Mouse (Mus musculus) midbrain, embryonic 12.5 days (tissue): ENCODE measurements around the gene Arhgap20. TPM values are rescaled to one million over a fixed set of nuclear protein-coding genes. Genes with fewer than 3 reads are reported as not detected.

Experiments used
- ATAC-seq: fragments of 200-750 bp; cut with Nextera tagmentation; 2 replicates; pipeline ENCODE4 v1.8.0; 2017; ENCODE audit warnings: low read depth, moderate TSS enrichment, moderate library complexity; ENCODE audit not compliant: low FRiP score
- H3K27ac ChIP-seq: fragments of 300-500 bp; sonication (generic); replicated peaks from 2 replicates; pipeline ENCODE4 v1.5.1; 2016; ENCODE audit warnings: mild to moderate bottlenecking
- H3K27me3 ChIP-seq: fragments of 300-500 bp; sonication (generic); 2 replicates; pipeline ENCODE4 v1.6.1; 2016; ENCODE audit warnings: mild to moderate bottlenecking
- H3K36me3 ChIP-seq: fragments of 300-500 bp; sonication (generic); 2 replicates; pipeline ENCODE4 v1.6.1; 2016
- H3K4me1 ChIP-seq: fragments of 300-500 bp; sonication (generic); 2 replicates; pipeline ENCODE4 v1.6.1; 2016
- H3K4me2 ChIP-seq: fragments of 300-500 bp; sonication (generic); replicated peaks from 2 replicates; pipeline ENCODE4 v1.6.1; 2016; ENCODE audit warnings: mild to moderate bottlenecking, moderate library complexity
- H3K4me3 ChIP-seq: fragments of 300-500 bp; sonication (generic); 2 replicates; pipeline ENCODE4 v1.5.1; 2016; ENCODE audit warnings: mild to moderate bottlenecking
- H3K9ac ChIP-seq: fragments of 300-500 bp; sonication (generic); replicated peaks from 2 replicates; pipeline ENCODE4 v1.6.1; 2016; ENCODE audit warnings: mild to moderate bottlenecking, moderate library complexity
- H3K9me3 ChIP-seq: fragments of 300-500 bp; sonication (generic); 2 replicates; pipeline ENCODE4 v1.6.1; 2016; ENCODE audit warnings: mild to moderate bottlenecking
- WGBS: fragments of 180-500 bp; shearing (Covaris S2); methylation state at CpG from one replicate; pipeline ENCODE4 v1.1.7; 2016; 5-methylcytosine and 5-hydroxymethylcytosine counted together
- polyA plus RNA-seq: library from polyadenylated mRNA; unstranded; fragments of >200 nt; fragmentation: Nextera tagmentation; extraction: Ambion mirVana; gene quantifications from 2 replicates; pipeline ENCODE4 v1.2.1, GENCODE M21; 2016

Arhgap20 gene
- polyA plus RNA-seq, 1 experiment from 2014 or later: 13.8 TPM

DNA sequence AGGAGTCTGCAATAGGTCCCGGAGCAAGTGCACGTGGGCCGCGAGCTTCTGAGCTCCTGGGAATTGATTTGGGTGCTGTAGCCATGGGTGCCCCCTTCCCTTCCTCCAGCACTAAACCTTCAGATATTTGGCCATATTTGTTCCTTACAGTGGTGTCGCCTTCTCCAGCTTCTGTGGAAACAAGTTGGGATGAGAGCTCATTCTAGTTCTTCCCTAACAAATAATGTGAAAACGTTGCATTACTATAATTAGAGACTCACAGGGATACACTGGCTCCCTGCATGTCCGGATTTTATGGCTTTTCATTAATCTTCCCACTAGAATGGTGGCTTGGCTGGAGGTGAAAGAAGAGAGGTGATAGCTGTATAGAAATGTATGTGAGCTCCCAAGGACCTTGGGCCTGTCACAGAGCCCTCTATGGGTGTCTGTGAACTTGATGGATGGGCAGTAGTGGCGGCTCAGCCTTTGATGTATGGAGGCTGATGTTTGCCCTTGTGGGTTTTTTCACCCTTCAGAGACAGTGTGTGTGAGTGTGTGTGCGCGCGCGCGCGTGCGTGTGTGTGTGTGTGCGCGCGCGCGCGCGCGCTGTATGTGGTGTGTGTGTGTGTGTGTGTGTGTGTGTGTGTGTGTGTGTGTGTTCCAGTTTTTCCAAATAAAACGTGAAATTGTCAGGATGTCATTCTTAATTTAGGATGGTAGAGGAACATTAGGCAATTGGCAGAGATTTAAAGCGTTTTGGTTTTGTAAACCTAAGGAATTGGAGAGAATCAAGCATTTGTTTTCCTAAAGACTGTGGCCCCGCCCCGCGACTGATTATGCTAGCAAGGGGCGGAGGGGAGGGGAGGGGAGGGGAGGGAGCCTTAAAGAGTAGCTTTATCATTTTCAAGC, 1.3 kb downstream of the Arhgap20 start:
- Histone ChIP-seq H3K27ac (no peak overlapping the region), H3K4me1 (peaks cover 18% of the 10 kb centered on the region), H3K4me3 (peak overlapping the region; percentile 74), H3K9ac (peak overlapping the region; percentile 68), H3K36me3 (no peaks in the 10 kb centered on the region), H3K4me2 (peak overlapping the region; percentile 82), H3K9me3 (no peaks in the 10 kb centered on the region), H3K27me3 (peaks cover 46% of the 10 kb centered on the region)
- under 1% methylated on average over 23 of the region's 29 CpGs for WGBS
- peak; percentile 16 for ATAC-seq

DNA sequence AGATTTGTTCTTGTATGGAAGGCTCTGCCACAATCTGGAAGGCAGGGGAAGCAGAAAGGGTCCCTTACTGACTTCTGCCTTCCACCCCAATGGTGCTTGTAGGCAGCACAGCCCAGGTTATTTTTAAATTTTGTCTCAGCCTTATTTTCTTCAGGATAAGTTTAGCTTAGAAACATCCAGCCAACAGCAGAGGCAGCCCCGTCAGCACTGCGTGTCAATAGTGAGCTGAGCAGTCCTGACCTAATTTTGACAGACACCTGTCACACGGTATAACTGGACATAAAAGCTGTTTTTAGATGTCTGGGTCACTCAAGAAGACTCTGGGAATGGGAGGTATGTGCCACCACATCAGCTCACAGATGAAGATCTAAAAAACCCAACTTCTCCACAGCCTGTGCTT, 9.1 kb downstream of the Arhgap20 start:
- H3K36me3 ChIP-seq: no peaks in the 10 kb centered on the region
- H3K4me3 ChIP-seq: no peak overlapping the region
- 90% methylated on average over 3 of the region's 3 CpGs for WGBS
- no peaks in the 10 kb centered on the region for H3K4me1 ChIP-seq
- no peak overlapping the region for H3K9ac ChIP-seq
- no peak for ATAC-seq
- H3K27ac ChIP-seq: no peak overlapping the region
- no peaks in the 10 kb centered on the region for H3K9me3 ChIP-seq
- no peak overlapping the region for H3K4me2 ChIP-seq
- H3K27me3 ChIP-seq: no peaks in the 10 kb centered on the region

DNA sequence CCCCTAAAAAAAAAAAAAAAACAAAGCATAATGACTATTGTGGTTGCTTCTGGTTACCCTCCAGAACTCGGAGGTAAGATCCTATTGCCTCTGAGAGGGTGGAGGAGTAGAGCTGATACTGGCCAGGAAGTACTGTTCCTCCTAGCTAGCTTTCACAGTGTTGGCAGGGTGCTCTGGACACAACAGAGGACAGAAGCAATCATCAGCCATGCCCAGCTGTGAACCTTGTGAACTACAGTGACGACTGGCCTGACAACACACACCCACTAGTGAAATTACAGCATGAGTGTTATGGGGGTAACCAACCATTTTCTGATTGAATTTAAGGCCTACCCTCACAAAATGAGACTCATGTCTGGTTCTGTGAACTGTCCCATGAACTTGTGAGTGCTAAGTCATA, 11.3 kb downstream of the Arhgap20 start:
- ATAC-seq: no peak
- Histone ChIP-seq H3K36me3 (no peaks in the 10 kb centered on the region), H3K4me1 (no peaks in the 10 kb centered on the region), H3K27me3 (no peaks in the 10 kb centered on the region), H3K9ac (no peak overlapping the region), H3K4me2 (no peak overlapping the region), H3K4me3 (no peak overlapping the region), H3K9me3 (no peaks in the 10 kb centered on the region), H3K27ac (no peak overlapping the region)
- 80% methylated on average over 2 of the region's 2 CpGs for WGBS

DNA sequence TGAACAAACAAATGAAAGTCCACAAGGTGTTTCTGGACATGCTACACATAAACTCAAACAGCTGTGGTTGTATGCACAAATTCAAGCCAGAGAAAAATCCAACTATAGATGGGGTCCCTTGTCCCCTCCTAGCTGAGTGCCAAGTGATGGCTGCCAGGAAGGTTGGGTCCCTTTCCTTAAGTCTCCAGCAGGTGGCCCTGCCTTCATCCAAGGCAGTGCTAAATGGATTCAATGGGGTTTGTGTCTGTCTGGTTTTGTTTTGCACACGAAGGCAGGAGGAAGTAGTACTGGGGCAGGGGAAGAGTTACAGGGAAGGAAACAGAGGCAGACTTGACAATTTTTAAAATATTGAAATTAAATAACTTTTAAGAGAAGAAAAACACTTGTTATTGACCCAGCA, 12.0 kb downstream of the Arhgap20 start:
- Histone ChIP-seq H3K9ac (no peak overlapping the region), H3K4me1 (no peaks in the 10 kb centered on the region), H3K4me2 (no peak overlapping the region), H3K9me3 (no peaks in the 10 kb centered on the region), H3K4me3 (no peak overlapping the region), H3K27ac (no peak overlapping the region), H3K36me3 (no peaks in the 10 kb centered on the region), H3K27me3 (no peaks in the 10 kb centered on the region)
- 6% methylated on average over 1 of the region's 1 CpGs for WGBS
- ATAC-seq: no peak

DNA sequence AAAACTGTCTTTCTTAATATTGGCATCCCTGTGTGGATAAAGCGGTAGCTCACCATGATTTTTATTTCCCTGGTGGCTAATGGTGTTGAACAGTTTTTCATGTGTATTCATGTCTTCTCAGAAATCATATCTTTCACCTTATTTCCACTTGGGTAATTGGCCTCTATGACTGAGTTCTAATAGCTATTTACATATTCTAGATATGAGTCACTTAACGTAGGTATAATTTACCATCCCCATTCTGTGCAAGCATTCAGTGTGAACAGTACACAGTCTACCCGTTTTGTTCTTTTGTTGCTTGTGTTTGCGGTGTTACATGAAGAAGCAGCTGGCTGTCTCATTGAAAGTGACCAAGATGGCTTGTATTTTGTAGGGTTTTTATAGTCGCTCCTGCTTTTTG, 14.1 kb downstream of the Arhgap20 start:
- H3K36me3 ChIP-seq: no peaks in the 10 kb centered on the region
- 83% methylated on average over 5 of the region's 5 CpGs for WGBS
- H3K27ac ChIP-seq: no peak overlapping the region
- H3K27me3 ChIP-seq: no peaks in the 10 kb centered on the region
- H3K4me1 ChIP-seq: no peaks in the 10 kb centered on the region
- no peak overlapping the region for H3K9ac ChIP-seq
- no peak overlapping the region for H3K4me3 ChIP-seq
- no peak overlapping the region for H3K4me2 ChIP-seq
- no peaks in the 10 kb centered on the region for H3K9me3 ChIP-seq
- no peak for ATAC-seq

DNA sequence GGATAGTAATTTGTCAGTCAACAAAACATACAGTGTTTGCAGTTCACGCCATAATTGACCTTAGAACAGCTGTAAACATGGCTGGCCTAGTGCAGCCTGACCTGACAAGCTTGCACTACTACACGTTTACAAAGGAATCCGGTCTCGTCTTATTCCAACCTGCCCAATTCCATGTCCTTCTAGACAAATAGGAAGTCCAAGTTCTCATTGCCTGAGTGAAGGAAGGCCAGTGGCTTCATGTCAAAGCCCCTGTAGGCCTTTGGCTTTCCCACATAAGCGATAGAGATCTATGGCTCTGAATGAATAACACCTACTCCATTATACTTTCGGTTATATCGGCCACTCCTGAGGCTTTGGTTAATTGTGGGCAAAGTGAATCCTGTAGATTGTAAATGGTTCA, 16.0 kb downstream of the Arhgap20 start:
- H3K9ac ChIP-seq: no peak overlapping the region
- no peak for ATAC-seq
- no peaks in the 10 kb centered on the region for H3K36me3 ChIP-seq
- H3K4me3 ChIP-seq: no peak overlapping the region
- no peak overlapping the region for H3K4me2 ChIP-seq
- 92% methylated on average over 7 of the region's 7 CpGs for WGBS
- H3K4me1 ChIP-seq: no peaks in the 10 kb centered on the region
- no peaks in the 10 kb centered on the region for H3K27me3 ChIP-seq
- no peaks in the 10 kb centered on the region for H3K9me3 ChIP-seq
- H3K27ac ChIP-seq: no peak overlapping the region

DNA sequence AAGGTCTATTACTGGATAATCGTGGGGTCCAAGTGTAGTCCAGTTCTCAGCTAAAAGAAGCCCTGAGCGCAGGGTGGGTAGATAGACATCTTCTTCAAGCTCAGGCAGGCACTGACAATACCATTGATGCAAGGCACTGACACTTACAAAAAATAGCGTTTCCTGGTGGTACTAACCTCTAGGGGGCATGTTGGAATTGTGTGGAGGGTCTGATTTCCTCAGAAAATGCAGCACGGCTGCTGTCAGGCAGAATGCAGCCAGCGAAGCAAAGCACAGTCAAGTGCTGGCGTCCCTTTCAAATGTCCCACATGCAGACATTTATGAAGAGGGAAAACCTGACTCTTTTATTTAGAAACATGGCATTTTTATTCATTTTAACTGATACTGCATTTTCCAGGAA, 22.2 kb downstream of the Arhgap20 start:
- no peak overlapping the region for H3K4me3 ChIP-seq
- H3K27me3 ChIP-seq: no peaks in the 10 kb centered on the region
- ATAC-seq: no peak
- H3K9me3 ChIP-seq: no peaks in the 10 kb centered on the region
- 35% methylated on average over 6 of the region's 6 CpGs for WGBS
- no peak overlapping the region for H3K4me2 ChIP-seq
- H3K27ac ChIP-seq: no peak overlapping the region
- no peaks in the 10 kb centered on the region for H3K36me3 ChIP-seq
- H3K9ac ChIP-seq: no peak overlapping the region
- H3K4me1 ChIP-seq: no peaks in the 10 kb centered on the region

DNA sequence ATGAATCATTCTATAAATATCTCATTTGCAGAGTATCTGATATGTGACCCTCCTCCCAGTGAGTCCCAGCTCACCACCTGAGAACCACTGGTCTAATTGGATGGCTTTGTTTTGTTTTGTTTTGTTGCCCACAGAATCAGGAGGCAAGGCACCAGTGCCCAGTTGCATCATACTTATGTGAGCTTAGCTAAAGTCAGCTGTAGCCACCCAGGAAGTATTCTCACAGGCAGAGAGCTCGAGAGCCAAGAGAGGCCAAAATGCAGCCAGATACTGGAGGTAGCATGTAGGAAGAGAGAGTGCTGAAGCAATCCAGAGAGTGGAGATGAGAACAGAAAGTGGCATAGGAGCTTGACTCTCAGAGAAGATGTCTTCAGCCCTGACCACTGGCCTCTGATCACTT, 23.3 kb downstream of the Arhgap20 start:
- Histone ChIP-seq H3K9ac (no peak overlapping the region), H3K4me3 (no peak overlapping the region), H3K4me1 (no peaks in the 10 kb centered on the region), H3K27ac (no peak overlapping the region), H3K27me3 (no peaks in the 10 kb centered on the region), H3K36me3 (no peaks in the 10 kb centered on the region), H3K9me3 (no peaks in the 10 kb centered on the region), H3K4me2 (no peak overlapping the region)
- WGBS: 60% methylated on average over 1 of the region's 1 CpGs
- ATAC-seq: no peak

DNA sequence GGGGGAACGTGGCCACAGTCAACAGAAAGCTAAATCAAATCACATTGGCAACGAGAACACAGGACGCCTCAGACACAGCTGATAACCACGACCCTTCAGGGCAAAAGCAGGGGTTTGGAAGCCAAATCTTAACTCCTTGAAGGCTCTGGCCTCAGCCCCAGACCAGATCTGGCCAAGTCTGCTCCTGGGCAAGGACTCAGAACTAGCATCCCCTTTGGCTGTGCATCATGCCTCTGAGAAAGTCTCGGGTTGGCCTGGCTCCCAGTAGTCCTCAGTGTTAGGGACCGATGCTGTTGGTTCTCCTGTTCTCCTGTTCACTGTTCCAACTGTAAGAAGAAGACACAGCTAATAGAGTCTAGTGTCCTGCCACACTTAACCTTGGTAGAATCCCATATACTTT, 30.1 kb downstream of the Arhgap20 start:
- WGBS: 66% methylated on average over 6 of the region's 6 CpGs
- H3K36me3 ChIP-seq: no peaks in the 10 kb centered on the region
- no peak overlapping the region for H3K4me2 ChIP-seq
- no peak overlapping the region for H3K27ac ChIP-seq
- H3K4me1 ChIP-seq: no peaks in the 10 kb centered on the region
- H3K9ac ChIP-seq: no peak overlapping the region
- no peaks in the 10 kb centered on the region for H3K9me3 ChIP-seq
- no peak for ATAC-seq
- no peaks in the 10 kb centered on the region for H3K27me3 ChIP-seq
- no peak overlapping the region for H3K4me3 ChIP-seq

DNA sequence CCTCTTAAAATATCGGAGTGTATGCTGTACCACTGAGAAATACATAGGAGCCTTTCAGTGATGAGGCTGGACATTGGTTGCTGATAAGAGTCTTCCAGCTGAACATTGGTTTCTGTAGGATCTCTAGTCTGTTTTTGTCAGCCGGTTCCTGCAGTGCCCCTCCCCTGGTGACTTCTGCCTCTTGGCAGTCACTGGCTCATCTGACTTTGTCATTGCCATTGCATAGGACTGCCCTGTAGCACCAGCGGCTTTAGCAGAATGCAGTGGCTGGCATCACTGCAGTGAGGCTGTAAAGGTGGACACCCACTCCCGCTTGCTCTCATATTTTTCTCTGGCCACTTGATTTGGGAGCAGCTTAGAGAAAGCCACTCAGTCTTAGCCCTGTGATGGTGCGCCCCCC, 33.1 kb downstream of the Arhgap20 start:
- no peaks in the 10 kb centered on the region for H3K4me1 ChIP-seq
- no peak overlapping the region for H3K4me2 ChIP-seq
- no peaks in the 10 kb centered on the region for H3K9me3 ChIP-seq
- no peak overlapping the region for H3K9ac ChIP-seq
- WGBS: 89% methylated on average over 5 of the region's 5 CpGs
- H3K27ac ChIP-seq: no peak overlapping the region
- H3K27me3 ChIP-seq: no peaks in the 10 kb centered on the region
- ATAC-seq: no peak
- no peak overlapping the region for H3K4me3 ChIP-seq
- no peaks in the 10 kb centered on the region for H3K36me3 ChIP-seq

DNA sequence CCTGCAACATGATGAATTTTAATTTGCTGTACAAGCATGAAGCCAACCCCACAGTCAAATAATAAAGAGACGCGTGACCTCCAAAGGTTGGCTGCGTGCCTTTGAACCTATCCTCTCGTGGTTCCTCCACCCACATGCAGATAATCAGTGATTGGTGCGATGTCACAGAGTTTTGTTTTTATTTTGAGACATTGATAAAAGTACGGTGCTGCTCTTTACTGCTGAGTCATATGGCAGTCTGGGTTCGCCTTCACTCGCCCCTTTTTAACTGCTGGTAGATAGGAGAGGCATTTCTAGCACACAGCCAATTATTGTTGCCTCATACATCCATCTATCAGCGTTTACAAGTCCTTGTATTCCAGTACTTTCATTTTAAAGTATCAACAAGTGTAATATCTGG, 34.0 kb downstream of the Arhgap20 start:
- H3K4me2 ChIP-seq: no peak overlapping the region
- H3K27ac ChIP-seq: no peak overlapping the region
- H3K4me3 ChIP-seq: no peak overlapping the region
- no peak for ATAC-seq
- no peaks in the 10 kb centered on the region for H3K36me3 ChIP-seq
- no peaks in the 10 kb centered on the region for H3K27me3 ChIP-seq
- 89% methylated on average over 9 of the region's 9 CpGs for WGBS
- no peak overlapping the region for H3K9ac ChIP-seq
- H3K4me1 ChIP-seq: no peaks in the 10 kb centered on the region
- no peaks in the 10 kb centered on the region for H3K9me3 ChIP-seq

DNA sequence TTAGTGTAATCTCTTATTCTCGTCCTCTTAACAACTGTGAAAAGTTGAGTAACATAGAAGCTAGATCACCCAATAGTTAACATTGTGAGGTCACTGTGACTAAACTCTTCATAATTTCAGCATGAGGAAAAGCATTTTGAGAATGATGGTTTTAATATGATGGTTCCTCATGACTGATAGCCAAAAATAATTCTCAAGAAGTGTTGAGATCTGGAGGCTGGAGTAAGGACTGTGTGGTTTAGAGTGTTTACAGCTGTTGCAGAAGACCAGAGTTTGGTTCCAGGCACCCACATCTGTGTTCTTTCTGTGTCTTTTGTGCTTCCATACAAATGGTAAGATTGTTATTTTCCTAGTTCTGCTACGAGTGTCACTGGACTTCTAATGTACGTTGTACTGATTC, 42.1 kb downstream of the Arhgap20 start:
- Histone ChIP-seq H3K36me3 (no peaks in the 10 kb centered on the region), H3K9ac (no peak overlapping the region), H3K4me3 (no peak overlapping the region), H3K27me3 (no peaks in the 10 kb centered on the region), H3K4me2 (no peak overlapping the region), H3K9me3 (no peaks in the 10 kb centered on the region), H3K4me1 (no peaks in the 10 kb centered on the region), H3K27ac (no peak overlapping the region)
- 86% methylated on average over 3 of the region's 3 CpGs for WGBS
- ATAC-seq: no peak

DNA sequence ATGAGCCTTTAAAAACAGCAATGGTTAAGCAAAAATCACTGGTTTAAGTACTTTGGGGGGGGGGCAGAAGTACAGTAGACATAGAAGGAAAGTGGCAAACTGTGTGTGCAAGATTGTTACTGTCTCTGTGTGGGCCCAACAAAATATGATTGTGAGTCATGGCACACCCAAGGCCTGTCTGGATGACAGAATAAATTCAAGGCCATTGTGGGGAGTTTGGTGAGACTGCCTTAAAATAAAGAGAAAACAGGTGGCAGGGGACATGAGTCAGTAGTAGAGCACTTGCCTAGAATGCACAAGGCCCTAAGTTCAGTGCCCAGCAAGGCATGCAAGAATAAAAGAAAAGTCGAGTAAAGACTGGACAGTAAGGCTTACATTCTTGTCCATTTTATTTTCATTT, 47.8 kb downstream of the Arhgap20 start:
- H3K4me3 ChIP-seq: no peak overlapping the region
- H3K9ac ChIP-seq: no peak overlapping the region
- H3K4me2 ChIP-seq: no peak overlapping the region
- no peak overlapping the region for H3K27ac ChIP-seq
- no peaks in the 10 kb centered on the region for H3K9me3 ChIP-seq
- no peaks in the 10 kb centered on the region for H3K36me3 ChIP-seq
- 85% methylated on average over 1 of the region's 1 CpGs for WGBS
- ATAC-seq: no peak
- H3K4me1 ChIP-seq: no peaks in the 10 kb centered on the region
- no peaks in the 10 kb centered on the region for H3K27me3 ChIP-seq
